Mouse (Mus musculus) urinary bladder, postnatal 14 days (tissue): ENCODE data around the gene Tmem144.
"Not testable (repeated sequence)": the region's sequence is repeated elsewhere in the genome, so short reads cannot be mapped to it uniquely, and the experiment has no call there.

Experiments used
- DNase-seq: peaks from one replicate; pipeline ENCODE4 v3.0.0; 2021; ENCODE audit warnings: low spot score

The Tmem144 gene

DNA sequence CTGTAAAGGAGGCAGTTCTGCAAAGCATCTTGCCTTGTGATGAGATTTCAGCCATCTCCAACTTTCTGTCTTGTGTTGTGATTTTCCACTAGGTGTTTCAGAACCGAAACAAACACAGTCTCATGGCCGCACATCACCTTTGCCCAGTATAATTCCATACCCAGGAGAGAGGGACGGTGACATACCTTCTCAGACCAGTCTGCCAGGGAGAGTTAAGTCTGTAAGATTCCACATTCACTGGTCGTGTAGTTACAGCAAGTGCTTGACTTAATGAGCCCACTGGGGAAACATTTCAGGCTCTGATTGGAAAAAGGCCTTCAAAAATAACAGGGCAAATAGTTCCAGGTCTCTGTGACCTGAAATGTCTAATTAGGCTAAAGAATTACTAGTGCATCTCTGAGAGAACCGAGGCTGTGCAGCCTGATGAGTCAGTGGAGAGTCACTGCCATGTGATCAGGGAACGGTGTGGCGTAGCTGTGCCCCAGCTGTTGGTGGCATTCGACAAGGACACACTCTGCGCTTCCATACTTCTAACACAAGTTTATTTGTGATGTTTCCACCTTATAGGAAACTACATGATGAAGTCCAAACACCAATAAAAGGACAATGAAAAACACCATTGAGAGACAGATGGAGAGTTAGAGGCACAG lies 43.9 kb downstream of the Tmem144 start:
- no peak for DNase-seq

DNA sequence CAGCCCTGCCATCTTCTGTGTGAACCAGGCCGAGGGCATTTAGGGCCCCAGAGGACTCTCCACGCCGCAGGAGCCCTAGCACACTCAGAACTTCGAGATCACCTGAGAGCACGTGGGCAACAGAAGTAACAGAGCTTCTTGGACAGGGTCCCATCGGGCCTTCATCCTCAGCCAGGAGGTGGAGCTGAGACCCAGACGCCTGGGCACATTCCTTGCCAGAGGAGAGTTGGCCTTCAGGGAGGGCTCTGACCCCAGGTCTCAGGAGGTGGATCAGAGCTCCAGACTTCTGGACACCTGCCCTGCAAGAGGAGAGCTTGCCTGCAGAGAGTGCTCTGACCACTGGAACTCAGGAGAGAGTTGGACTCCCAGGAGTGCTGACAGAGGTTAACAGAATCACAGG lies 51.8 kb downstream of the Tmem144 start:
- DNase-seq, result not testable (repeated sequence)

DNA sequence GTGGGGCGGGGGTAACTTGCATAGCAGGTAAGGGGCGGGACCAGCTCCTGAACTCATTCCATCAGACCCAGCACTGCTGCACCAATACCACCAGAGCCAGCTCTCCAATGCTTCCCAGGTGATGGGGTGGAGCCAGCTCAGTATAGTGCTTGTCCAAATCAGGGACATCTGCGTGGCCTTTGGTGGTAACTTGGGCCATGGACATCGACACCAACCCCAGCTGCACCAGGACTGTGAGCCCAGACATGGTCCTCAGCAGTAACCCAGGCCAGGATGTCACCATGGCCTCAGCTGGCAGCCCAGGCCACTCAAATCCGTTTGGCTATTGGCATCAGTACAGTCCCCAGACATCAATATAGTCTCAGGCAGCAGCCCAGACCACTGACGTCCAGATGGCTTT lies 60.3 kb downstream of the Tmem144 start:
- DNase-seq, result no peak

DNA sequence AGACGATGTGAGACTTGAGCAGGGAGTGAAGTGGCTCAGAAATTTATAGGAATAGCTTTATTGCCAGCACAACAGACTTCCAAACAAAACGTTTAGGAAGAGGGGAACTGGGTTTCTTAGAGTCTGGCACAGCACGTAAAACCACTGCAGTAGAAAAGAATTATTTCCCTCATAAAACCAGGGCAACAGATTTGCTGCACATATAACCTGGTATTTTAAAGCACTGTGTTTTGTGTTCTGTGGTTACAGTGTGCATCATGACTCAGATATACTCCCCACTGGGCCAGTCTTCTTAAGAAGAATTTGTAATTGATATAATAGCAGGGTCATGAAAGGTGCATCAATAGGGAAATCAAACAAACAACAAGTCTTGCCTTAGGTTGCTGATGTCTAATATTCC lies 62.2 kb downstream of the Tmem144 start:
- no peak for DNase-seq

DNA sequence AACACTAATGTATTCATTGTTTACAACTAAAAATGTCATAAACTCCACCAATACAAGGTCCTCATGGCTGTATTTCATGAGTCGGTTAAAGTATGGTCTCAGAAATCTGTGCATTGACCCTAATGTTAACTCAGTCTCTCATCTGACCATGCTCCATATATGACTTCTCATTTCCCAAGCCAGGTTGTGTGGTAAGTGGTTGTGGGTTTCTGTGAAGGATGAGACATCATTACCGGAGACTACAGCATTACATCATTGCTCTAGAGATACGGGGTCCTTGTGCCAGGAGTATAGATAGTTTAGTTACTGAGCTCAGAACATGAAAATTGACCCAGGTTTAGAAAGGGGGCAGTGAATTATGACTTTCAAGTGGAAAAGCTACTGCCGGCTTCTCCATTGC lies 63.0 kb downstream of the Tmem144 start:
- DNase-seq, result no peak

DNA sequence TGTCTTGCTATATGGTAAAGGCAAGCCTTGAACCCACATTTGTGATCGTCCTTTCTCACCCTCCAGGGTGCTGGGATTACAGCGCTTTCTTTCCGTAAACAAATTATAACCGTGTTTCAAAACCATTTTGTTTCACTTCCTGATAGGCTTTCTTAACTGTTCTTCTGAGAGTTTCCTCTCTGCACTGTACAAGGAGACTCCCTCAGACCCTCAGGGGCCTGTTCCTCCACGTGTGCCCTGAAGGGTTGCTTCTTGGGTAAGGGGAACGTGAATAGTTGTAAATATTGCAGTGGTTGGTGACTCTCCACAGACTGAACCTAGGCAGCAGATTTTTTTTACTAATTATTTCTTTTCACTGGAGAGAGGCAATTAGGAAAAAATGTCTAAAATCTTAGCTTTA lies 63.6 kb downstream of the Tmem144 start:
- no peak for DNase-seq

DNA sequence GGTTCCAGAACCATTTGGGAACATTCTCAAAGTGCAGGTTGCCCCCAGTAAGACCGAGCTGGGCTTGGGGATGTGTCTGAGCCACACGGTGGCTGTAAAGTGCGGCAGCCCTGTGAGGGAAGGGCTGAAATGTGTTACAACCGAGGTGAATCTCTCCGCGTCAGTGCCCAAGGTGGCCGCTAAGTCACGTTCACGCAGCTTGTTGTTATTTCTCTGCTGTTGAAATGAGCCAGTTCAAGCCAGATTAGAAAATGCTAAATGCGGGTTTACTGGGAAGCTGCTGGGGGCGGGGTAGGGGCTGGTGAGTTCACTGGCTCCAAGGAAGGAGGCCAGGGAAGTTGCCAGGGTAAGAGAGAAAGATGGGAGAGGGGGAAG lies 68.2 kb downstream of the Tmem144 start:
- DNase-seq, result no peak

DNA sequence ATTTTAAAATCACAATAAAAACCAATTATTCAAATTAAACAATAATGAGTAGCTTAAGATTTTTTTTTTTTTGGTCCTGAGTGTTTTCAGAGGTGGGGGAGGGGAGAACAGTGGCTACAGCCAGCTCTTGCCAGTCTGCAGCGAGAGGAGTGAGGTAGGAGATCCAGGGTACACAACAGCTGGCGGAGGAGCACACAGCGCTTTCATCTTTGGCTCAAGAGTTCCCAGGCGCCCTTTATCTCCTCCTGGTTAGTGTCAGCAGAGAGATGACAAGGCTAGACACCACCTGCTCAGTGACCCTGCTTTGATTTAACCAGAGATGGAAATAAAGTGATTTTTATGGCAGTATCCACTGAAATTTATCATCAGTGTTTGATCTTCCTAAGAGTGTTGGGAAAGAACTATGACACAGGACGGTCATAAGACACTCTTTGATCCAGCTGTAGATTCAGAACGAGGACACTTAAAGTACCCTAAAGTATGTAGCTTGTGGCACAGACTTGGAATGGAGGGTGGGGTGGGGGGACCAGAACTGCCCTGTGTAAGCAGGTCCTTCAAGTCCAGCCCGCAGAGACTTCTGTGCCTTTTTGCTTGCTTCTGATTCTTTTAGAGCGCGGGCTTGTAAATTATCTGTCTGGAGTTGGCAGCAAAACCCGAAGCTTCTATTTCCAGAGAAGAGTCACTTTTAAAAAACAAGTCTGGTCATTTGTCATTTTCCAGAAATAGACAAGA lies 68.8 kb downstream of the Tmem144 start:
- no peak for DNase-seq

DNA sequence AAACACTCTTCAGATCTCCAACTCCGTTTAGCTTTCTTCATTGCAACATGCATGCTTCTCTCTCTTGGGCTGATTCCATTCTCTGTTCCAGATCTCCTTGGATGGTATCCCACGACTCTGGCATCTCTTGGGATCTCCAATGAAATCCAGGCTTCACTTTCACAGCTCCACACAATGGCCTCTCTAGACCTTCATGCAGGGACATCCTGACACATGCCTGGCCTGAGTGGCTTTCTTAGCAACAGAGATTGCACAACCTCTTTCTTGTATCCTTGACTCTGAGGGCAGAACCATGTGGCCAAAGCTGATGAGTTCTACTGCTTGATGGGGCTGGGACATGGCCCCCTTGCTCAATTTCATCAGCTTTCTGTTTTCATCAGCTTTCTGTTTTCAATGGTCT lies 79.9 kb downstream of the Tmem144 start:
- DNase-seq, result no peak
